Mouse (Mus musculus) spleen, adult 2 months (tissue): Measurements from ENCODE around the gene Aldh1l1. TPM values are rescaled to one million over a fixed set of nuclear protein-coding genes. Genes with fewer than 3 reads are reported as not detected.

Source experiments
- DNase-seq, 2 experiments: peaks; one replicate each; pipeline versions ENCODE4 v3.0.0 to v3.0.0-alpha.2; 2012 to 2021; ENCODE audit warnings: low spot score in 2 of 2, low read depth in 1 of 2
- H3K27ac ChIP-seq: fragments of 200-500 bp; 2 replicates; pipeline ENCODE4 v1.5.1; 2012; ENCODE audit warnings: low read length, inconsistent platforms; ENCODE audit not compliant: insufficient read depth
- H3K27me3 ChIP-seq: fragments of 200-500 bp; 2 replicates; pipeline ENCODE4 v1.6.1; 2012; ENCODE audit warnings: mild to moderate bottlenecking, moderate library complexity, low read length, inconsistent platforms; ENCODE audit not compliant: control insufficient read depth, insufficient read depth
- H3K36me3 ChIP-seq: fragments of 200-500 bp; 2 replicates; pipeline ENCODE4 v1.6.1; 2012; ENCODE audit warnings: mild to moderate bottlenecking, low read length, inconsistent platforms; ENCODE audit not compliant: control insufficient read depth, insufficient read depth
- H3K4me1 ChIP-seq: fragments of 200-500 bp; 2 replicates; pipeline ENCODE4 v1.6.1; 2011; ENCODE audit warnings: inconsistent platforms; ENCODE audit not compliant: control insufficient read depth, insufficient read depth, insufficient read length
- H3K4me3 ChIP-seq: fragments of 200-500 bp; 2 replicates; pipeline ENCODE4 v1.5.1; 2011; ENCODE audit warnings: mild to moderate bottlenecking, inconsistent platforms; ENCODE audit not compliant: insufficient read depth, insufficient read length; ENCODE audit errors: extremely low read depth
- CTCF ChIP-seq: fragments of 200-500 bp; IDR thresholded peaks from 2 replicates; pipeline ENCODE4 v1.5.1; 2011; ENCODE audit warnings: mild to moderate bottlenecking, inconsistent platforms; ENCODE audit not compliant: insufficient read depth, insufficient read length, insufficient replicate concordance; ENCODE audit errors: extremely low read depth
- POLR2A ChIP-seq: fragments of 200-500 bp; IDR thresholded peaks from 2 replicates; pipeline ENCODE4 v1.6.1; 2011; ENCODE audit warnings: low read depth, low read length, inconsistent platforms
- WGBS: fragments of 180-500 bp; shearing (Covaris S2); methylation state at CpG from one replicate; pipeline ENCODE4 v1.1.7; 2018; 5-methylcytosine and 5-hydroxymethylcytosine counted together
- polyA plus RNA-seq: library from polyadenylated mRNA; depleted of rRNA; stranded (reverse); fragments of >200 nt; gene quantifications from 2 replicates; pipeline ENCODE4 v1.2.3, GENCODE M21; 2012

Gene Aldh1l1
- polyA plus RNA-seq, 1 experiment, result 2.9 TPM

DNA sequence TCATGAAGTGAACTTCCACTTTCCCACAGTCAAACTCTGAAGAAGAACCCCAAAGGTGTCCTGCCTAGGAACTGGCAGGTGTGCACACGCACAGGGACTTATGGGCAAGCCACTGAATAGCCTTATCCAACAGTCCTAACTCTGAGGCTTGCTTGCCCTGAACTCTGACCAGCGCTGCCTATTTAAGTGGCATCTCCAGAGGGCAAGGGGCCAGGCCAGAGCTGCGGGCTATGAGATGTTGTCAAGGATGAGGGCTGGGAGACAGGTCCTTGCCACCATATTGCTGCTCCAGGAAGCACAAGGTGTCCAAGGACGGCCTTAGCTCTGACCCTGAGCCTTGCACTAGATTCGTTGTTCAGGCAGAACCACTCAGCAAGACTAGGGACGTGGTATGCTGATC, 17.2 kb upstream of the Aldh1l1 start:
- H3K27ac ChIP-seq, result no peak overlapping the region
- H3K4me1 ChIP-seq, result no peaks in the 10 kb centered on the region
- no peaks in the 10 kb centered on the region for H3K36me3 ChIP-seq
- no peak for DNase-seq
- H3K27me3 ChIP-seq, result no peaks in the 10 kb centered on the region
- no peak overlapping the region for H3K4me3 ChIP-seq
- TF ChIP-seq POLR2A (no peak), CTCF (no peak)
- WGBS, result 87% methylated on average over 6 of the region's 6 CpGs

GRCm38 (mm10) chr6:90470255-90470654, 16.0 kb upstream of the Aldh1l1 start:
- Histone ChIP-seq H3K36me3 (no peaks in the 10 kb centered on the region), H3K4me3 (no peak overlapping the region), H3K27me3 (no peaks in the 10 kb centered on the region), H3K27ac (no peak overlapping the region), H3K4me1 (no peaks in the 10 kb centered on the region)
- TF ChIP-seq POLR2A (no peak), CTCF (no peak)
- no peak for DNase-seq
- 86% methylated on average over 2 of the region's 2 CpGs for whole genome bisulfite sequencing

DNA sequence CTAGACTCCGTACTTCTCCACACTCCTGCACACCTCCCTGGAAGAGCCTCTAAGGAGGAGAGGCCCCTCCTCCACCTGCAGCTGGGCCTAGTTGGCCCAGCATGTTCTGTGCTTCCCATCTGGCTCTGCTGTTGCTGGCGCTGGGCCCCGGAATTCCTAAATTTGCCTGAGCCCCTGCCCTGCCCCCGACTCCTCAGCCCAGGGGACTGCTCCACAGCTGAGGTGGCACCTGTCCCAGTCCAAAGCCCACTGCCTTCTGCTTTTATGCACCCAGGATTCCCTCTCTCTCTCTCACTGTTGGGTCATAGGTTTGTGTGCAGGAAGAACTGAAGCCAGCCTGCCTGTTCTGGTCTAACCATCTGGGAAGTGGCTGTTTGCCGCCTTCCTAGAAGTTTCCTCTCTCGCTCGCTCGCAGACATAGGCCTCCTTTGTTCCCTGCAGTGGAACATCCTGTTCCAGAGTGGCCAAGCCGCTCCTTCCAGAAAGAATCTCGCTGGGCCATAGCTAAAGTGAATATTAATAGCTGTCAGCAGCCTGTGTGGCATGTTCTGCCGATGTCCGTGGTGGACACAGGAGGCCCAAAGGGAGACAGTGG, 15.2 kb upstream of the Aldh1l1 start:
- no peaks in the 10 kb centered on the region for H3K4me1 ChIP-seq
- TF ChIP-seq POLR2A, result no peak
- 77% methylated on average over 12 of the region's 12 CpGs for WGBS
- no peak overlapping the region for H3K4me3 ChIP-seq
- H3K36me3 ChIP-seq, result no peaks in the 10 kb centered on the region
- no peak for DNase-seq
- no peak overlapping the region for H3K27ac ChIP-seq
- H3K27me3 ChIP-seq, result no peaks in the 10 kb centered on the region

- WGBS, result 80% methylated on average over 4 of the region's 4 CpGs
- H3K27ac ChIP-seq, result no peak overlapping the region
- no peak for DNase-seq
- H3K36me3 ChIP-seq, result no peaks in the 10 kb centered on the region
- no peaks in the 10 kb centered on the region for H3K27me3 ChIP-seq
- TF ChIP-seq CTCF, result no peak
- TF ChIP-seq POLR2A, result no peak
- no peak overlapping the region for H3K4me3 ChIP-seq
- no peaks in the 10 kb centered on the region for H3K4me1 ChIP-seq
Measured at GRCm38 (mm10) chr6:90472079-90472478, 14.1 kb upstream of the Aldh1l1 start.

DNA sequence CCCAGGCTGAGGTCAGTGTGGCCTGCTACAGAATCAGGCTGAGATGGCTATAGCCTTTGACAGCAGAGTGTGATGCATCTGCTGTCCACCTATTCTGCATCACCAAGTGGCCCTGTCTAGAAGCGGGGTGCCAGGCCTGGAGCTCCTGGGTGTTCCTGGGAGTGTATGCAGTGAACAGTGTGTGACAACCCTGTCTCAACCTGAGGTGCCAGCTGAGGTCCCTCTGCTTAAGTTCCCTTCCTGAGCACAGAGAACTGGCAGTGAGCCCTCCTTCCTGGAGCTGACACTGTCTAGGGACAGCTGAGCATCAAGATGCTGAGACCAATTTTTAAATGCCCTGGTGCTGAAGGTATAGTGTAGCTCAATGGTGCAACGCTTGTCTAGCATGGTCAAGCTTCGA, 13.5 kb upstream of the Aldh1l1 start:
- Histone ChIP-seq H3K27ac (no peak overlapping the region), H3K27me3 (no peaks in the 10 kb centered on the region), H3K36me3 (no peaks in the 10 kb centered on the region), H3K4me1 (no peaks in the 10 kb centered on the region), H3K4me3 (no peak overlapping the region)
- WGBS, result 83% methylated on average over 3 of the region's 3 CpGs
- DNase-seq, result no peak
- TF ChIP-seq CTCF (no peak), POLR2A (no peak)

DNA sequence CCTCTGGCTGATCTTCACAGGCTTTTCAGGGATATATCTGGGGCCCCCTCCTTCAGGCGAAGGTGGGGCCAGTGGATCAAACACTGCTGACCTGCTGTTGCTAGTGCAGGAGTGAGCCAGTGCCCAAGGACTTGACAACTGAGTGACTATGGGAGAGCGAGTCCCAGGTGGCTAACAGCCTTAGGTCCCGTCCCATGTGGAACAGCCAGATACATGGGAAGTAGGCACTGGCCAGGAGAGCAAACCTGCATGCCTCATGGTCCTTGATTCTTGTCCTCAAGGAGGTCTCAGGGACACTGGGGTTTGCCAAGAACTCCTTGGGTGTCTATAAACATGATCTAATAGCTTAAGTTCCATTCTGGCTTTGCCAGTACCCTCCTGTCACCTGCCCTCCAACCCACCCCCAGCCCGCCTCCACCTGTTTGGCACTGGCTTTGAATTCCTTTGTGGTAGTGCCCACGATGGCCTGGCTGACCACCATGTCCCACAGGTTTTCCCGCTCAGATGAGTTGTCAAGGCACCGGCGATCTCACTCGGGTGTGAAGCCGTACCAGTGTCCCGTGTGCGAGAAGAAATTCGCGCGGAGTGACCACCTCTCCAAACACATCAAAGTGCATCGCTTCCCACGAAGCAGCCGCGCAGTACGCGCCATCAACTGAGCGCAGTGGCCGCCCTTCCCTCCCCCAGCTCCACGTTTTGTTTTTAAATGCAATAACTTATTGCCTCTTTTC, 12.4 kb upstream of the Aldh1l1 start:
- 92% methylated on average over 24 of the region's 24 CpGs for WGBS
- no peak overlapping the region for H3K4me3 ChIP-seq
- DNase-seq, result no peak
- H3K36me3 ChIP-seq, result no peaks in the 10 kb centered on the region
- no peak for TF ChIP-seq POLR2A
- TF ChIP-seq CTCF, result no peak
- H3K27me3 ChIP-seq, result no peaks in the 10 kb centered on the region
- H3K27ac ChIP-seq, result no peak overlapping the region
- H3K4me1 ChIP-seq, result no peaks in the 10 kb centered on the region

DNA sequence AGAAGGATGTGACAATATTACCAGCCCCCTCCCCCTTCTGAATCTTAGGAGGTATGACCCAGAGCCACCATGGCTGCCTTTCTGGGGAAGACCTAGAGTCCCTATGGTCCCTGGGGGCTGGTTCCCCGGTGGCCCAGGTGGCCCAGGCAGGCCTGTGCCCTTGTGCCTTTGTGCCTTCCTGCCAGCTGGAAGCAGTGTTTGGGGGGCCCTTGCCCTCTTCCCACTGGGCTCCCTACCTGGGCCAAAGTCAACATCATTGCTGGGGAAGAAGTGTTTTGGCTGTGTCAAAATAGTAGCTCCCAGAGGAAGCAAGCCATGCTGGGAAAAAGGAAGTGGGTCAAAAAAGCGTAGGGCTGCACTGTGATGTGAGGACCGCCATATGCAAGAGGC, 11.9 kb upstream of the Aldh1l1 start:
- TF ChIP-seq CTCF (no peak), POLR2A (no peak)
- Histone ChIP-seq H3K36me3 (no peaks in the 10 kb centered on the region), H3K4me1 (no peaks in the 10 kb centered on the region), H3K4me3 (no peak overlapping the region), H3K27ac (no peak overlapping the region), H3K27me3 (no peaks in the 10 kb centered on the region)
- WGBS, result 73% methylated on average over 3 of the region's 3 CpGs
- DNase-seq, result no peak
